Mouse (Mus musculus) layer of hippocampus, postnatal 36 days (tissue): Measurements from ENCODE around the gene Cyp4a31. TPM values are rescaled to one million over a fixed set of nuclear protein-coding genes. Genes with fewer than 3 reads are reported as not detected.

Experiments used
- total RNA-seq, 2 experiments: library from RNA; stranded (reverse); gene quantifications; 2 replicates each; pipeline ENCODE4 v1.2.3; 2021

Gene Cyp4a31
- total RNA-seq, 2 experiments from 2014 or later, result not detected

Other genes with a start within 250 kb of the Cyp4a31 start
- not detected for gene Cyp4a12b, start 152.0 kb upstream of the Cyp4a31 start, total RNA-seq
- gene Cyp4a30b, start 111.0 kb upstream of the Cyp4a31 start, total RNA-seq, result not detected
- not detected for gene Cyp4a14, start 67.5 kb upstream of the Cyp4a31 start, total RNA-seq
- not detected for gene Cyp4a10, start 45.4 kb upstream of the Cyp4a31 start, total RNA-seq
- not detected for gene Cyp4a32, start 37.3 kb downstream of the Cyp4a31 start, total RNA-seq
- gene Cyp4b1, start 84.1 kb downstream of the Cyp4a31 start, total RNA-seq, result 1 to 10 TPM in 1 of 2 experiments, under 1 TPM in 1; 0.66 to 1.2 TPM
- 10 to 100 TPM; 46.9 to 53.8 TPM for gene Efcab14, start 174.1 kb downstream of the Cyp4a31 start, total RNA-seq
- not detected for gene Tex38, start 217.4 kb downstream of the Cyp4a31 start, total RNA-seq
- gene Atpaf1, start 221.2 kb downstream of the Cyp4a31 start, total RNA-seq, result 10 to 100 TPM; 49.6 to 60.5 TPM